Mouse (Mus musculus): Measurements from ENCODE around the gene Gpx7.

- TF ChIP-seq CTCF (IDR thresholded peaks at IDR 0.05; ENCODE audit: insufficient read depth, low read length) (no peak), POLR2A (IDR thresholded peaks at IDR 0.05; ENCODE audit: borderline replicate concordance, extremely low read depth, low read depth, low read length) (no peak)
Measured at GRCm38 (mm10) chr4:108379476-108379875, 27.3 kb downstream of the Gpx7 start.
